Mouse (Mus musculus) c-Kit-positive CD71-positive TER-119-negative erythroid progenitor cells, embryonic 14.5 days (primary cell): Measurements from ENCODE around the gene Rpl32.

Experiments
- DNase-seq: peaks from one replicate; pipeline ENCODE4 v3.0.0-alpha.2; 2013; ENCODE audit warnings: low read depth

Rpl32 gene

GRCm38 (mm10) chr6:115767357-115767756 is 41.2 kb downstream of the Rpl32 start:
- DNase-seq = no peak

- no peak for DNase-seq
Measured at GRCm38 (mm10) chr6:115764179-115764578, 44.4 kb downstream of the Rpl32 start.

- DNase-seq = no peak
Measured at GRCm38 (mm10) chr6:115761995-115762756, 46.4 kb downstream of the Rpl32 start, which contains the start of gene Tmem40. Tmem40 (minus strand) TSS chr6:115762410.

GRCm38 (mm10) chr6:115760982-115761381 is 47.6 kb downstream of the Rpl32 start:
- no peak for DNase-seq

GRCm38 (mm10) chr6:115760137-115760536 is 48.4 kb downstream of the Rpl32 start:
- no peak for DNase-seq

- no peak for DNase-seq
Measured at GRCm38 (mm10) chr6:115759461-115759860, 49.1 kb downstream of the Rpl32 start.

- no peak for DNase-seq
Measured at GRCm38 (mm10) chr6:115758981-115759435, 49.5 kb downstream of the Rpl32 start.

- DNase-seq = no peak
Measured at GRCm38 (mm10) chr6:115755536-115755935, 53.0 kb downstream of the Rpl32 start.
